Mouse (Mus musculus) G1E (cell line): ENCODE measurements around the gene Fam209.

ENCODE experiments used
- CTCF ChIP-seq: IDR thresholded peaks from 2 replicates; pipeline ENCODE4 v1.5.1; 2012; ENCODE audit warnings: low read depth, low read length, inconsistent platforms, mixed read lengths
- GATA1 ChIP-seq: IDR thresholded peaks from 2 replicates; pipeline ENCODE4 v1.6.1; 2012; ENCODE audit warnings: borderline replicate concordance, low read length, inconsistent platforms, mixed read lengths

DNA sequence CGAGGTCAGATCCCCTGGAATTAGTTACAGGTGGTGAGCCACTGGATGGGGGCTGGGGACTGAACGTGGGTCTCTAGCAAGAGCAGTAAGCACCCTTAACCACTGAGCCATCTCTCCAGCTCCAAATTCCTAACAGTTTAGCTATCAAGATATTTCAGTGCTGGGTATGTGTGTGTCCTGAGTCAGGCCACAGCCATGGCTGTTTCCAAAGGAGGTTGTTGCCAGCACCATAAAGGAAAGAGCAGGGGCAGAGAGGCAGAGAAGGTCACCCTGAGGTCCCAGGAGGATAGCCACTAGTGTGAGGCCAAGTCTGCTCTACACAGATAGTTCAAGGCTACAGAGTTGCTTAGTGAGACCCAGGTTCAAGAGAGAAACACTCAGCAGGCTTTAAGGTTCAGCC is 11.7 kb upstream of the Fam209 start:
- TF ChIP-seq CTCF (no peak), GATA1 (no peak)
